Mouse (Mus musculus): ENCODE measurements around the gene Tspan11. TPM values are rescaled to one million over a fixed set of nuclear protein-coding genes. Genes with fewer than 3 reads are reported as not detected.

Tspan11 gene
- polyA plus RNA-seq, 1 experiment, result not detected

DNA sequence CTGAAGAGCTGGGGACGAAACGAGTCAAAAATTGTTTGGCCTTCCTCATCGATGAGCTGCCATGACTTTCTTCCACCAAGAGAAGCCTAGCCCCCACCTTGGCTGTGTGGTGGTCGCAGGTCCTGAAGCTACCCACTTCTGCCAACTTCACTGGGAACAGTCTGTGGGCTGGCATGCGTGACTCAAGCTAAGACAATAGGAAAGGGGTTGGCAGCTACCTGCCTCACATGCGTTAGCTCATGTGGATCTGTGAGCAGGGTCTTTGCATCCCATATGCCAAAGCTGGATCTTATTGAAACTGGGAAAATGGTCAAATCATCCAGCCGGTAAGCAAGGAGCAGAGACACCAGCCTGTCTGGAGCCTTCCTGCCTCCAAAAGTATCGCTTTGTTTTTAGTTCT is 14.8 kb upstream of the Tspan11 start:
- Histone ChIP-seq H3K4me1 (ENCODE audit: control insufficient read depth, insufficient read depth, low read length) (no peaks in the 10 kb centered on the region), H3K27ac (ENCODE audit: insufficient read depth, low read depth, low read length) (no peak overlapping the region), H3K4me3 (ENCODE audit: insufficient read depth, low read length) (no peak overlapping the region)
- TF ChIP-seq CTCF (IDR thresholded peaks at IDR 0.05; ENCODE audit: low read depth, low read length) (no peak), POLR2A (IDR thresholded peaks at IDR 0.05; ENCODE audit: borderline replicate concordance, low read depth, low read length) (no peak)

- no peak overlapping the region for H3K27ac ChIP-seq (ENCODE audit: insufficient read depth, low read depth, low read length)
- H3K4me3 ChIP-seq (ENCODE audit: insufficient read depth, low read length), result no peak overlapping the region
Measured at GRCm38 (mm10) chr6:127875883-127876282, 11.5 kb upstream of the Tspan11 start.

DNA sequence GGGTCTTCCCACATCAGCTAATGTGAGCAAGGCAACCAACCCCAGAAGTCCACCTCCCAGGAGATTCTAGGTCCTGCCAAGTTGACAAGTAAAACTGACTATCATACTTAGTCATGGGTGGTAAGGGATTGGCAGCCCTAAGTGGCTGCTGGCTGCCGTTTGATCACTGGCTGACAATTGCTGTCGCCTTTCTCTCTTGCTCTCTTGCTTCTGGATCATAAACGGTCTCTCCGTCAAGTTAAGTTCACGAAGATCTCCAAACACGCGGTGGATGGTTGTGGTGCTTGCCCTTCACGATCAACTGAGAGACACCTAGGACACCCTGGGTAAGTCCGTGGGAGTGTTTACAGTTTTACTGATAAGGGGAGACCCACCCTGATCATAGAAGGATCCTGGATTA is 11.0 kb upstream of the Tspan11 start:
- Histone ChIP-seq H3K4me1 (ENCODE audit: control insufficient read depth, insufficient read depth, low read length) (no peaks in the 10 kb centered on the region), H3K4me3 (ENCODE audit: insufficient read depth, low read length) (no peak overlapping the region), H3K27ac (ENCODE audit: insufficient read depth, low read depth, low read length) (no peak overlapping the region)
- no peak for TF ChIP-seq CTCF (IDR thresholded peaks at IDR 0.05; ENCODE audit: low read depth, low read length)
- TF ChIP-seq POLR2A (IDR thresholded peaks at IDR 0.05; ENCODE audit: borderline replicate concordance, low read depth, low read length), result no peak

More at GRCm38 (mm10) chr6:127875883-127876282, 11.5 kb upstream of the Tspan11 start:
- TF ChIP-seq CTCF (IDR thresholded peaks at IDR 0.05; ENCODE audit: low read depth, low read length) (no peak), POLR2A (IDR thresholded peaks at IDR 0.05; ENCODE audit: borderline replicate concordance, low read depth, low read length) (no peak)
- no peaks in the 10 kb centered on the region for H3K4me1 ChIP-seq (ENCODE audit: control insufficient read depth, insufficient read depth, low read length)

- Histone ChIP-seq H3K4me1 (ENCODE audit: control insufficient read depth, insufficient read depth, low read length) (no peaks in the 10 kb centered on the region), H3K4me3 (ENCODE audit: insufficient read depth, low read length) (no peak overlapping the region), H3K27ac (ENCODE audit: insufficient read depth, low read depth, low read length) (no peak overlapping the region)
- no peak for TF ChIP-seq POLR2A (IDR thresholded peaks at IDR 0.05; ENCODE audit: borderline replicate concordance, low read depth, low read length)
- TF ChIP-seq CTCF (IDR thresholded peaks at IDR 0.05; ENCODE audit: low read depth, low read length), result no peak
Measured at GRCm38 (mm10) chr6:127877026-127877425, 10.4 kb upstream of the Tspan11 start.

DNA sequence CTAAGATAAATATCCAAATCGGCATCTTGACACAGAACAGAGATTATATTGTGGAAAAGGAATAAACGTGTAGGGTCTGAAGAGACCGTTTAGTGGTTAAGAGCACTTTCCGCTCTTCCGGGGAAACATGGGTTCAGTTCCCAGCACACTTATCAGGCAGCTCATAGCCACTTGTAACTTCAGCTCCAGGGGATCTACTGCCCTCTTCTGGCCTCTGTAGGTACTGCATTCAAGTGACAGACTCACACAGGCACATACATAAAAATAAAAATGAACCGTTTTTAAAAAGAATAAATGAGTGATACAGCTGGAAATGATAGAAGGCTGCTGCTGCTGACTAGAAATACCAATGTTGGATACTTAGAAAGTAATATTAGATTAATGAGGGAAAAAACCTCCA is 7.9 kb upstream of the Tspan11 start:
- no peaks in the 10 kb centered on the region for H3K4me1 ChIP-seq (ENCODE audit: control insufficient read depth, insufficient read depth, low read length)
- no peak overlapping the region for H3K4me3 ChIP-seq (ENCODE audit: insufficient read depth, low read length)
- no peak for TF ChIP-seq CTCF (IDR thresholded peaks at IDR 0.05; ENCODE audit: low read depth, low read length)
- no peak for TF ChIP-seq POLR2A (IDR thresholded peaks at IDR 0.05; ENCODE audit: borderline replicate concordance, low read depth, low read length)
- no peak overlapping the region for H3K27ac ChIP-seq (ENCODE audit: insufficient read depth, low read depth, low read length)

DNA sequence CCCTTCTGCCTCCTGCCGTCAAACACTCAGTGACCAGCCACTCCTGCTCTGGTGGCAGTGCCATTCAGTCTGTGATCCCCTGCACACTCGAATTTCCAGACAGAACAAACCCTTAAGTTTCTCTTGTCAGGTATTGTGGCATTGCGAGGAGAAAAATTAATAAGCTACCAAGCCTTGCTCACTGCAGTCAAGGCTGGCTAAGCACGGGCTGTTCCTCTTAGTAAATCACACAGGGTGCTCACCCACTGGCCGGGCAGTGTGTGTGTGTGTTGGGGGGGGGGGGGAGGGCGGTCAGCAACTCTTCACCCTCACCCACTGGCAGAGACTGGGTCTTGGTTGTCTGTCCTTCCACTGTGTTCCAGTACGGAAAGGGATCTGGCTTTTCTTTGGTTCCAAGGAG is 473 bp upstream of the Tspan11 start:
- H3K4me1 ChIP-seq (ENCODE audit: control insufficient read depth, insufficient read depth, low read length), result no peaks in the 10 kb centered on the region
- no peak overlapping the region for H3K27ac ChIP-seq (ENCODE audit: insufficient read depth, low read depth, low read length)
- TF ChIP-seq CTCF (IDR thresholded peaks at IDR 0.05; ENCODE audit: low read depth, low read length) (no peak), POLR2A (IDR thresholded peaks at IDR 0.05; ENCODE audit: borderline replicate concordance, low read depth, low read length) (no peak)
- no peak overlapping the region for H3K4me3 ChIP-seq (ENCODE audit: insufficient read depth, low read length)

- H3K4me1 ChIP-seq (ENCODE audit: control insufficient read depth, insufficient read depth, low read length), result no peaks in the 10 kb centered on the region
- TF ChIP-seq CTCF (IDR thresholded peaks at IDR 0.05; ENCODE audit: low read depth, low read length), result no peak
- TF ChIP-seq POLR2A (IDR thresholded peaks at IDR 0.05; ENCODE audit: borderline replicate concordance, low read depth, low read length), result no peak
- H3K4me3 ChIP-seq (ENCODE audit: insufficient read depth, low read length), result no peak overlapping the region
- no peak overlapping the region for H3K27ac ChIP-seq (ENCODE audit: insufficient read depth, low read depth, low read length)
Measured at GRCm38 (mm10) chr6:127888581-127888980, 1.2 kb downstream of the Tspan11 start.

GRCm38 (mm10) chr6:127893611-127894010 is 6.2 kb downstream of the Tspan11 start:
- H3K4me3 ChIP-seq (ENCODE audit: insufficient read depth, low read length), result no peak overlapping the region
- no peaks in the 10 kb centered on the region for H3K4me1 ChIP-seq (ENCODE audit: control insufficient read depth, insufficient read depth, low read length)
- H3K27ac ChIP-seq (ENCODE audit: insufficient read depth, low read depth, low read length), result no peak overlapping the region
- no peak for TF ChIP-seq POLR2A (IDR thresholded peaks at IDR 0.05; ENCODE audit: borderline replicate concordance, low read depth, low read length)
- no peak for TF ChIP-seq CTCF (IDR thresholded peaks at IDR 0.05; ENCODE audit: low read depth, low read length)

- no peak for TF ChIP-seq CTCF (IDR thresholded peaks at IDR 0.05; ENCODE audit: low read depth, low read length)
- no peak for TF ChIP-seq POLR2A (IDR thresholded peaks at IDR 0.05; ENCODE audit: borderline replicate concordance, low read depth, low read length)
- H3K4me1 ChIP-seq (ENCODE audit: control insufficient read depth, insufficient read depth, low read length), result no peaks in the 10 kb centered on the region
- H3K4me3 ChIP-seq (ENCODE audit: insufficient read depth, low read length), result no peak overlapping the region
- H3K27ac ChIP-seq (ENCODE audit: insufficient read depth, low read depth, low read length), result no peak overlapping the region
Measured at GRCm38 (mm10) chr6:127894999-127895398, 7.6 kb downstream of the Tspan11 start.

DNA sequence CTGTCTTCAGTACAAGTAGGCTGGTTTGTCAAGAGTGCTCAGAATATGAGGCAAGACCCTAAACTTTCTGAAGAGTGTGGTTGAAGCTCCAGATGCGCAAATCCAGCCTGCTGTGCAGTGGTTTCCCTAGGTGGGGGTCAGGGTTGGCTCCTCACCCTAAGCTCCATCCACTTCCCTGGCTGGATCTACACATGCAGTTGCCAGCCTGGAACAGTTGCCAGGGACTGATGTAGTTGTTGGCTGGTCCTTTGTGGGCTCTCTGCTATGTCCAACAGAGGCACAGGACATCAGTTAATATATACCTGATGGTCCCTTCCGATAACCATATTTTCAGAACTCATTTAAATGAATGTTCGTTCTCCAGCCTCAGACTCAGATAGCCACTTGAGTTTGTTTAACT is 9.0 kb downstream of the Tspan11 start:
- Histone ChIP-seq H3K27ac (ENCODE audit: insufficient read depth, low read depth, low read length) (no peak overlapping the region), H3K4me3 (ENCODE audit: insufficient read depth, low read length) (no peak overlapping the region), H3K4me1 (ENCODE audit: control insufficient read depth, insufficient read depth, low read length) (no peaks in the 10 kb centered on the region)
- TF ChIP-seq CTCF (IDR thresholded peaks at IDR 0.05; ENCODE audit: low read depth, low read length) (no peak), POLR2A (IDR thresholded peaks at IDR 0.05; ENCODE audit: borderline replicate concordance, low read depth, low read length) (no peak)

DNA sequence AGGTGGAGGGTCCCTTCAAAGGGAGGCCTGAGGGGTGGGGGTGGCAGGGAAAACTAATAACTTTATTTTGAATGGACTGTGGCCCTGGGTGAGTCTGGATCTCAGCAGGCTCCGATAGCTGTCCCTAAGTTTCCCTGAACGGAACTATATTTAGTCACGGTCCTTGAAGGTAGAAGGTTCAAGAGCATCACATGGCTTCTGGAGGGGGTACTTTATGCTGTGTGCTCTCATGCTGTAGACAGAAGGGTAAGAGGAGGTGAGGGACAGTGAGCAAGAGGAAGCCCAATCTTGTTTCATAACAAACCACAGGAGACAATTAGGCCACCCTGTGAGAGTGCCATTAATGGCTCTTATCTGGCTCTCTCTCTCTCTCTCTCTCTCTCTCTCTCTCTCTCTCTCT is 10.0 kb downstream of the Tspan11 start:
- H3K4me3 ChIP-seq (ENCODE audit: insufficient read depth, low read length), result no peak overlapping the region
- H3K4me1 ChIP-seq (ENCODE audit: control insufficient read depth, insufficient read depth, low read length), result no peaks in the 10 kb centered on the region
- no peak overlapping the region for H3K27ac ChIP-seq (ENCODE audit: insufficient read depth, low read depth, low read length)
- TF ChIP-seq CTCF (IDR thresholded peaks at IDR 0.05; ENCODE audit: low read depth, low read length) (no peak), POLR2A (IDR thresholded peaks at IDR 0.05; ENCODE audit: borderline replicate concordance, low read depth, low read length) (no peak)
